Mouse (Mus musculus): ENCODE measurements around the gene Ddn. TPM values are rescaled to one million over a fixed set of nuclear protein-coding genes. Genes with fewer than 3 reads are reported as not detected.
"Not testable (repeated sequence)": the region's sequence is repeated elsewhere in the genome, so short reads cannot be mapped to it uniquely, and the experiment has no call there.

Gene Ddn
- total RNA-seq, 2 experiments from 2014 or later = 829 to 842 TPM

DNA sequence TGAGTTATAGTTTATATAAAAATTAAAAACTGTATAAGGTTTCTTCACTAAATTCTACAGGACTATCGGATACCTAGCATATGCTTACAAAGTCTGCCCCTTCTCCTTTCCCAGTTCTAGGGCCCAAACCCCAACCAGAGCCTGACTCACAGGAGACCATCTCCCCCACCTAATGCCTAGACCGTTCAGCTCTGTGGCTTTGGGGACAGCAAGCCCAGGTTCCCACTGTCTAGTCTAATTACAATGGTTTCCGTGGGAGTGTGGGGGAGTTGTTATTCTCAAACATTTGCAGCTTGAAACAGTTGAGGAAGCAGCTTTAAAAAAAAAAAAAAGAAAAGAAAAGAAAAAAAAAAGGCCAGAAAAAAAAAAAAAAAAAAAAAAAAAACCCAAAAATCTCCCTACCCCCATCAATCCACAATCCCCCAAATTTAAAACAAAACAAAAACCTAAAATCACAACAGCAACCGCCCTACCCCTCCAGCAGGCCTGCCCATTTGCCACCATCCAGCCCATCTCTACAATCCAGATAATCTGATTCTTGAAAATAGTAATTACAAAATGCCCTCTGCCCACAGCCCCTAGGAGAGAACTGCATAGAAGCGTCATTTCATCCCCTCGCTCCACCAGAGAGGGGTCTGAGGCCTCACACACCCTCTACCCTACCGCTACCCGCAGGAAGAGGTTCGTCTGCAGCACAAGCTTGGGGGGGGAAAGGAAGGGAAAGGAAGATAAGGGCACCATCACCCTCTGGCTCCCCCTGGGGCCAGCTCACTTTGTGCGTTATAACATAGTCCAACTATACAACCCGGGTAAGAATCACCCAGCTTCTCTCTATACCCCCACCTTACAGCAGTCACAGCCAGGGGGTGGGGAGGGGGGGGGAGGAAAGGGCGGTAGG is 23.1 kb upstream of the Ddn start:
- DNase-seq (ENCODE audit: low spot score in 2 of 2) = no peak
- intact Hi-C loops (cut with DNase I) = loop anchor here (5.0 kb wide), 1 partner anchor 35 kb away; no protein-coding TSS in a partner anchor

DNA sequence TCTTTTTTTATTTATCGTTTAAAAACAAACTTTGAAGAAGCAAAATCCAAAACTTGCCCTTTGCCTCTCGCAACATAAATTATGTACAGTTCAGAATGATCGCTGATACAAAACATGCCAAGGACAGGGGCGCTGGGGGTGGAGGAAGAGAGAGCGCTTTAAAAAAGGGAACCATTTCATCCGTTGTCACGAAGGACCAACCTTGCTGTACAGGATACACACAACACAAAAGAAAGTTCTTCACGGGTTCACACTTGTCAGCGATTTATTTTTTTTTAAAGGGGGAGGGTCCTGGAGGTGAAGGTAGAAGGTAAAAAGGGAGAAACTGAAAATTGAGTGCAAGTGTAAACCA is 22.4 kb upstream of the Ddn start:
- no peak for DNase-seq (ENCODE audit: low spot score in 2 of 2)
- intact Hi-C loops (cut with DNase I) = loop anchor here (5.0 kb wide), 1 partner anchor 36 kb away; no protein-coding TSS in a partner anchor

GRCm38 (mm10) chr15:98830736-98831683 is 21.7 kb upstream of the Ddn start, which contains the start of gene Prkag1:
Gene Prkag1, minus strand, starts transcription at chr15:98831521.
- intact Hi-C loops (cut with DNase I) = loop anchor here (1.0 to 5.0 kb wide), 2 partner anchors 26 to 36 kb away; no protein-coding TSS in a partner anchor
- DNase-seq (ENCODE audit: low spot score in 2 of 2) = peak; percentile 93 to 97

- intact Hi-C loops (cut with DNase I) = no loop called here
- DNase-seq (ENCODE audit: low spot score in 2 of 2) = no peak
These were observed 18.3 kb upstream of the Ddn start for GRCm38 (mm10) chr15:98827611-98828011.

GRCm38 (mm10) chr15:98823434-98823833 is 14.1 kb upstream of the Ddn start:
- DNase-seq (ENCODE audit: low spot score in 2 of 2) = no peak
- intact Hi-C loops (cut with DNase I) = no loop called here

DNA sequence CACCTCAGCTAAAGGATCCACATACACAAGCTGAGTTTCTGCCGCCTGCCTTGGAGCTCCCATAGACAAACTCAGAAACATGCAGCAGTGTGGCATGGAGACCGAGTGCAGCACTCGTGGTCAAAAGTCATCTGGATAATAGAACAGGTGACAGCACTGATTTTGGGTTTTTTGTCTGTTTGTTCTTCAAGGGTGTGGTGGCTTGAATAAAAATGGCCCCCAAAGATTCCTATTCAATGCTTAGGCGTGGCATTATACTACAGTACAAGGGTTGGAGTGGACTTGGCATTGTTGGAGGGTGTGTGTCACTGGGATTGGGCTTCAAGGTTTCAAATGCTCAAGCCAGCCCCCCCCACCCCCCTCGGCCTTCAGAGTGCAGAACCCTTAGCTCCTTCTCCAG is 12.9 kb upstream of the Ddn start:
- intact Hi-C loops (cut with DNase I) = no loop called here
- peak in 1 of 2 experiments; percentile 47 for DNase-seq (ENCODE audit: low spot score in 2 of 2)

- peak in 1 of 2 experiments; percentile 48 for DNase-seq (ENCODE audit: low spot score in 2 of 2)
- intact Hi-C loops (cut with DNase I) = no loop called here
These were observed 12.1 kb upstream of the Ddn start for GRCm38 (mm10) chr15:98821403-98821802.

DNA sequence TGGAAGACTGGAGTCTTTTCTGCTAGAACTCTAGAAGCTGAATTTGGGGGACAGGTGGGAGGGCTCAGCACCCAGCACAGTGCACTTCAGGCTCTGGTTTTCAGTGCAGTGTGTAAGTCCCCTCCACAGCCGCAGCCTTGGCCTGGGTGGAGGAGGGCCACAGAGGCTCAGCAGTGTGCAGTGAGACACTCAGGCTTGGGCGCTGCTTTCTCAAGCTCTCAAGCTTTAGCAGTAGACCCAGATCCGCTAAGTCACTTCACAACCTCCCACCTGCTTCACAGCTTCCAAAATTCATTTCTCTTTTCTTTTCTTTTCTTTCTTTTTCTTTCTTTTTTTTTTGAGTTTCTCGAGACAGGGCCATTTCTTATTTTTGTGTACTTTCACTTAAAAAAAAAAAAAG is 11.6 kb upstream of the Ddn start:
- intact Hi-C loops (cut with DNase I) = no loop called here

DNA sequence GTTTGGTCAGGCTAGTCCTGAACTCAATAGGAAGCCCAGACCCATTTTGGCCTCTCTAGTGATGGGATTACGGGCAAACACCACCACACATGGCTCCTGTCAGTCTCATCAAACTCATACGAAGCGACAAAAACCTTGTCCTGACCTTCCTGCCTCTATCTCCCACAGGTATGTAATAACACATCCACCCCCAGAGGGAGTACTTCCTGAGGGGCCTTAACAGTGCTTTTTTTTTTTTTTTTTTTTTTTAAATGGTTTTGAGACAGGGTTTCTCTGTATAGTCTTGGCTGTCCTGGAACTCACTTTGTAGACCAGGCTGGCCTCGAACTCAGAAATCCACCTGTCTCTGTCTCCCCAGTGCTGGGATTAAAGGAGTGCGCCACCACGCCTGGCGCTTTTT is 8.9 kb upstream of the Ddn start:
- intact Hi-C loops (cut with DNase I) = no loop called here
- DNase-seq (ENCODE audit: low spot score in 2 of 2) = no peak

More for the DNA sequence above, 11.6 kb upstream of the Ddn start:
- peak in 1 of 2 experiments; percentile 42 for DNase-seq (ENCODE audit: low spot score in 2 of 2)

DNA sequence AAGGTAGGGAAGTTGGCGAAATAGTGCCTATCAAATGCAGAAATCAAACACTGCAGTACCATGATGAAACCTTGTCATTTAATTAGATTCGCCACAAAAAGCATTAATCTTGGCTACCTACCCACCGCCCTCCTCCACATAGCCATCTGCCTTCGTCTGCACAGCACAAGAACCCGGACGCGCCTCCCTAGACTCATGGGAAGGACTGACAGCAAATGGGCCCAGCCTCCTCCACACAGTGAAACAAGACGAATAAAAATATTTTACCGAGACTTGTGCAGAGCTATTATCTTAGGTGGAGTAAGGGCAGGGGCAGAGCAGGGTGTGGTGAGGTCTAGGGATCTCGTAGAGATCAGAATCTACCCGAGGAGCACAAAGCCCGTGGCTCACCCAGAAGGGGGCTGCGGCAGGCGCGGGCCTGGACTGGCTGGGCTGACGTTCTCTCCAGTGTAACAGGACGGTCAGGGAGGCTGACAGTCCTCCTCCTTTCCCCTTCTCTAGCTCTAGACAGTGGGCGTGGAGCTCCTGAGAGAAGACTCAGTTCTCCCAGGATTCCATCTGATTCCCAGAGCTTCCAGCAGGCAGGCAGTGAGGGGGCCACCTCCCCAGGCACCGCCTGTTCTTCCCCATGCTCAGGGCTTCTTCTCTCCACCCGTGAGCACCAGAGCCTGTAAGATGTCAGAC is 3.6 kb upstream of the Ddn start:
- DNase-seq (ENCODE audit: low spot score in 2 of 2) = peak; percentile 77 to 93
- intact Hi-C loops (cut with DNase I) = no loop called here

- intact Hi-C loops (cut with DNase I); DNase-seq (ENCODE audit: low spot score in 2 of 2): not testable (repeated sequence)
These were observed 922 bp upstream of the Ddn start for GRCm38 (mm10) chr15:98810212-98810611.

GRCm38 (mm10) chr15:98808651-98809134 is 597 bp downstream of the Ddn start:
- intact Hi-C loops (cut with DNase I) = loop anchor here (5.0 kb wide), 1 partner anchor 414 kb away; the partner anchor contains the start of gene Kcnh3
- DNase-seq (ENCODE audit: low spot score in 2 of 2) = peak; percentile 87 to 97

GRCm38 (mm10) chr15:98807895-98808650 is 1.2 kb downstream of the Ddn start:
- intact Hi-C loops (cut with DNase I) = loop anchor here (5.0 kb wide), 1 partner anchor 414 kb away; the partner anchor contains the start of gene Kcnh3
- DNase-seq (ENCODE audit: low spot score in 2 of 2) = peak; percentile 86 to 90

- intact Hi-C loops (cut with DNase I) = loop anchor here (5.0 kb wide), 1 partner anchor 415 kb away; the partner anchor contains the start of gene Kcnh3
- DNase-seq (ENCODE audit: low spot score in 2 of 2) = peak in 1 of 2 experiments; percentile 45
These were observed 2.2 kb downstream of the Ddn start for GRCm38 (mm10) chr15:98806809-98807770.

- intact Hi-C loops (cut with DNase I) = loop anchor here (5.0 kb wide), 1 partner anchor 416 kb away; the partner anchor contains the start of gene Kcnh3
- DNase-seq (ENCODE audit: low spot score in 2 of 2) = no peak
These were observed 3.0 kb downstream of the Ddn start for GRCm38 (mm10) chr15:98806071-98806808.

DNA sequence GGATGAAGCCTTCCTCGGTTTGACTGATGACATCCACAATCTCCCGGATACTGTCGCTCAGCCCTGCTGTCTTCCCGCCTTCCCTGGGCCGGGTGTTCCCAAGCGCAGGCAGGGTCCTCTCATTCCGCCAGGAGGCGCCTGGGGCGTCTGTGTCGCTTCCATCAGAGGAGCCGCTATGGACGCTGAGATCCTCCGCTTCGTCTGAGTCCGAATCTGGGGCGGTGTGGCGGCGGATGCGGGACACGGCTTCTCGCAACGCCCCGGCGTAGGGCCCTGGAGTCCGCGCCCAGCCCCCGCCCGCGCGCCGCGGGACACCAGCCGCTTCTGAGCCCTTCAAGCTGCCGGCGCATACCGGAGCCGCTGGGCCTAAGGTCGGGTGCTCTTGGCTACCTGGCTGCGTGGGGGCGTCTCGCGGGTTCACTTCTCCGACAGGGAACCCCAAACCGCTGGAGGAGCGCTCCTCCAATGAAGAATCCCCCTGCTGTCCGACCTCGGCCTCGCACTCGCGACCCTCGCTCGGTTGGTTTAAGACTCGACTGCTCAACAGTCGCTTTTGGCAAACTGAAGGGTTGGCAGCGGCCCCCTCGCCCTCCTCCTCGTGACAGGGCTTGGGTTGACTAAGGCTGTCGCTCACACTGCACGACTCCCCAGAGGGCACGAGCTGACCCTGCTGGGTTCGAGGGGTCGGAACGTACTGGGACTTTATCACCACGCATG is 3.8 kb downstream of the Ddn start:
- DNase-seq (ENCODE audit: low spot score in 2 of 2) = peak; percentile 79 to 85
- intact Hi-C loops (cut with DNase I) = loop anchor here (1.0 to 5.0 kb wide), 2 partner anchors 25 to 417 kb away; partner anchors contain the start of gene Kcnh3

Data from left cerebral cortex, postnatal 25 days (tissue).